Mouse (Mus musculus) heart, adult 18-20 months (tissue): ENCODE data around the gene Clhc1. TPM values are rescaled to one million over a fixed set of nuclear protein-coding genes. Genes with fewer than 3 reads are reported as not detected.
"Not testable (repeated sequence)": the region's sequence is repeated elsewhere in the genome, so short reads cannot be mapped to it uniquely, and the experiment has no call there.

ENCODE experiments used
- DNase-seq, 2 experiments: peaks; one replicate each; pipeline ENCODE4 v3.0.0; 2021 to 2022; ENCODE audit warnings: mixed read lengths in 1 of 2
- long read RNA-seq, 2 experiments: library from polyadenylated mRNA; stranded (forward); transcript quantifications; one replicate each; pipeline ENCODE4 v2.0.0; 2021
- total RNA-seq, 2 experiments: library from RNA; stranded (reverse); gene quantifications; 2 replicates each; pipeline ENCODE4 v1.2.3; 2021

The Clhc1 gene
- total RNA-seq = not detected
- long read RNA-seq, experiment 1 = 0 reads
- long read RNA-seq, experiment 2 = 0 reads

GRCm38 (mm10) chr11:29547752-29548503 is at the start of gene Clhc1, which contains the start of gene Rps27a:
Clhc1 (plus strand) TSS chr11:29547950.
Rps27a (minus strand) TSS chr11:29548109.
- peak; percentile 94 to 98 for DNase-seq

GRCm38 (mm10) chr11:29503948-29504893 is 43.5 kb upstream of the Clhc1 start:
- DNase-seq = no peak

DNA sequence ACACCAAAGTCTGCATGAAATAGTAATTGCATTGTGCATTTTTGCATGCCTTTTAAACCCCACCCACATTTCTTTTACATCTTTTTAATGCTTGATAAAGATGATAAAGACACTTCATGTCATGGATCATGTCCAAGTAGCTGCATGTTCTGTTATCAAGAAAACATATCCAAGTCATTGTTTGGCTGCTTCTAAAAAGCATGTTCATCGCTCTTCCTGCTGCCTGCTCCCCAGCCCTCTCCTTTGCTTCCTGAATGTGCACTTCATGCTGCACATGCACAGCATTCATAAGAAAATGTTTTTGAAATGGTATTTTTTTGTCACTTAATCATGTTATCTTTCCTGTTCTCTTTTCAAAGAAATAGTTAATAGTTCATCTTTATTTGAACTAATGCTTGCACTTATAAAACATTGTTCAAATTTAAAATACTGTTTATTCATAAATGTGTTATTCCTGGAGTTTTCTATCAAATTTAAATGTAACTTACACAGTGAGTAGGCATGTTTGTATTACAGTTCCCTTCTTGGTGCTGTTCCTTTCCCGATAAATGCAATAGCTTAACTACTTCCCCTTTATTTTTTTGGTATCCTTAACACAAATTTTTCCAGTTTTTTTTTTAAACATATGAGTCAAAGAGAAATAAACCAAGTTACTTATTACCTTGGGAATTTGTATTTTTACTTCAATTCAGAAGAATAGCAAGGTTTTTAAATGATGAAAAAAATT is 42.7 kb upstream of the Clhc1 start:
- no peak for DNase-seq

DNA sequence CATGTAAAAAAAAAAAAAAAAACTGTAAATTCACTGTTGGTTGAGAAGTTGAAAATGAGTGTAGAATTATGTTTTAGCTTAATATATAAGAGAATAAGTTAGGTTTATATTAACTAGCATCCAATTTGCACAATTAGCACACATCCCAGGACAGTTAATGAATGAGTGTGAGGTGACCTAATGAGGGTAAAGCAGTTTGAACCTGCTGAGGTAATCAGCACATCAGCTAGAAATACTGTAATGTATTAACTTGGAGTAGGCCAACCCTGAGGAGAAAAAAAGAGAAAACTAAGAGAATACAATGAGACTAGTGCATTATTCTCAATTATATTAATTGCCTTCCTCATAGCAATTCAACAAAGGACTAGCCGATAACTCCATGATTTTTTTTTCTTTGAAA is 38.3 kb upstream of the Clhc1 start:
- DNase-seq = no peak

DNA sequence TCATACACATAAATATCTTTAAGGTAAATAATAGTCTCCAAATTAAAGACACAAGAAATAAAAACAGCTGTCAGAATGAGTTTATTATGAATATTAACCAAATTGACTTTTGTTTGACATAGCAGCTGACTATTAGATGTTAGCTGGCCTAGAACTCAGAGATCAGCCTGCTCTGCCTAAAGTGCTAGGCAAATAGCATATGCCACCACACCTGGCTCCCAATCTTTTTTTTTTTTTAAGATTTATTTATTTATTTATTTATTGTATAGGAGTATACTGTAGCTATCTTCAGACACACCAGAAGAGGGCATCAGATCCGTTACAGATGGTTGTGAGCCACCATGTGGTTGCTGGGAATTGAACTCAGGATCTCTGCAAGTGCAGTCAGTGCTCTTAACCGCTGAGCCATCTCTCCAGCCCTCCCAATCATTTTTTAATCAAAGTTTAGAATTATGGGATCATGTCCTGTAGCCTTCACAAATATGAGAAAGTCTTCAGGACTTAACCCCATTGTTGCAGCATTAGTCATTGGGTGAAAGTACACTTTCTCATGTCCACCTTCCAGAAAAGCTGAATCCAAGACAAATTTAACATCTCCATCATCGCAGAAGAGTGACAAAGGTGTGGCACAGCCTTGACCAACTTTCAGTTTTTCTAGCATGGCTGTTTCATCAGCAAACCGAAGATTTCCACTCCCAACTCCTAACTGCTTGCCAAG is 34.8 kb upstream of the Clhc1 start:
- DNase-seq = no peak

- peak in 1 of 2 experiments; percentile 5 for DNase-seq
These were observed 33.4 kb upstream of the Clhc1 start for GRCm38 (mm10) chr11:29514325-29514681.

DNA sequence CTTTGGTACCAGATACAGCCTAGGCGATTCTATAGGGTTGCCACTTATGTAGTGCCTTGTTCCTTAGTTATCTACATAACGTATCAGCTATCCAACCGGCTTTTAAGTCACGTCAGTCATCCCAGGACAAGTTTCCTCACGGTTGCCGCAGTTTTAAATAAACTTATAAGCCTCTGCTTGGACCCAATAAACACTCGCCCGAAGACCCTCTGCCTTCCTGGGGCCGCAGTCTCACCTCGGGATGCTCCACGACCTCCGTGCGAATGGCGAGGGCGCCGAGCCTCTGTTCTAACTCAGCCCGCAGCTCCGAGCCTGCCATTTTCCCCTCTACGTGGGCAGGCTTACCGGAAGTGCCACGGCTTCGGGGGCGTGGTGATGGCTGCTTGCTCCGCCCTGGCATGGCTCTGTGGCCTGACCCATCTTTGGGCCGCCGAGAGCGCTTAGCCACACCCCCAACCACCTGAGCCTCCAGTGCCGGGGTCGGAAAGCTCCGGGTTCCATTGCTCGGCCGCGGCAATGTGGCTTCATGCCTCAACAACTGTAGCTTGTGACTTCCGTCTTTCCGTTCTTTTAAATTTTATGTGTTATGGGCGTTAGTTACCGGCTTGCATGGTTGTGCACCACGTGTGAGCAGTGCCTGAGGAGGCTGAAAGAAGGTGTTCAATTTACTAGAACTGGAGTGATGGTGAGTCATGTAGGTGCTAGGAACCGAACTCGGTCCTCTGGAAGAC is 32.9 kb upstream of the Clhc1 start, which contains the start of gene Prorsd1:
Prorsd1 (minus strand) TSS at position 352 of the 731 bp plus-strand sequence.
- peak; percentile 92 to 94 for DNase-seq

DNA sequence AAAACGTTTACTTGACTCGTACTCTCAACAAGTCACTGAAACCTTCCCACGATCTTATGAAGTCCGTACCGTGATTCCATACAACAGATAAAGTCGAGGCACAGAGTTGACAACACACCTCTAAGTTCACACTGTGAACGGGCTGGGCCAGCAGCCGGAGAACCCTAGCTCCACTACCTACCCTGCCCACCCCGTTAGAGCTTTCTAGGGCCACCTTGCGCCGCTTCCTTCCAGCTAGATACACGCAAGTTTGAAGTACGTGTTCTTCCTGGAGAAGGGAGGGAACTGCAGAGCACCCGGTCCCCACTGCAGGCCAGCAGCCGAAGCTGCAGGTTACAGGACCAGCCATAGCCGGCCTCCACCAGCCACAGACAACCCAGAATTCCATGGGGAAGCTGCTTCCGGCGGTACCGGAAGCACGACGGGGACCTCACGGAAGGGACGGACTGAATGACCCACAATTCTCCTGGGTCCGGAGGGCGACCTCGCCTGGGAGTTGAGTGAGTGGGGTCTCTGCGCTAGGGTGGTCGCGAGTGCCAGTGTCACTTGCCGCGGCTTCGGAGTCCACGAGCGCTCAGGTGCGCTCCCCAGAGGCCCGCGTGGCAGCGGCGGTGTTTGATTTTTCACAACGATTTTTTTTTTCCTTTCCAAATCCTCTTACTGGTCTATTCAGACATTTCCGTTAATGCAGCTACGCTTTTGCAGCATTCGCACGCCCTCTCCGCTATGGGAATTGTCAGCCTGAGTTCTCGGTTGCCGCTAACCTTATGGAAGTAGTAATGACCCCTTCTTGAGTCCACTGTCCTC is 21.6 kb upstream of the Clhc1 start, which contains the start of gene Mtif2:
Mtif2 (plus strand) TSS at position 421 of the 807 bp plus-strand sequence.
- DNase-seq = peak; percentile 81 to 86

GRCm38 (mm10) chr11:29538201-29538600 is 9.5 kb upstream of the Clhc1 start:
- no peak for DNase-seq

GRCm38 (mm10) chr11:29544225-29544945 is 3.4 kb upstream of the Clhc1 start:
- DNase-seq = no peak

DNA sequence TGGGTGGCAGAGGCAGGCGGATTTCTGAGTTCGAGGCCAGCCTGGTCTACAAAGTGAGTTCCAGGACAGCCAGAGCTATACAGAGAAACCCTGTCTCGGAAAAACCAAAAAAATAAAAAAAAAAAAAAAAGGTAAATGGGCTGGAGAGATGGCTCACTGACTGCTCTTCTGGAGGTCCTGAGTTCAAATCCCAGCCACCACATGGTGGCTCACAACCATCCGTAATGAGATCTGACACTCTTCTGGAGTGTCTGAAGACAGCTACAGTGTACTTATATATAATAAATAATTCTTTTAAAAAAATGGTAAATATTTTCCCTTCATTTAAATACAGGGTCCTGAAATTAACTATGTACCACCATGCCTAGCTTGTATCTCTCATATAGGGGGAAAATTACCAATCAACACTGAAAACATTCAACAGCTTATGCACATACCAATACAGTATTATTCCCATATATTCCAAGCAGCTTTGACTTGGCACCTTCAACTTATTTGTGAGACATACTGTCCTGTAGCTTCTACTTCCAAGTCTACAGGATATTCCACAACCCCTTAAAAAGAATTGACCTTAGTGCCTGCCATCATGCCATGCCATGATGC is 2.5 kb upstream of the Clhc1 start:
- DNase-seq = not testable (repeated sequence)

DNA sequence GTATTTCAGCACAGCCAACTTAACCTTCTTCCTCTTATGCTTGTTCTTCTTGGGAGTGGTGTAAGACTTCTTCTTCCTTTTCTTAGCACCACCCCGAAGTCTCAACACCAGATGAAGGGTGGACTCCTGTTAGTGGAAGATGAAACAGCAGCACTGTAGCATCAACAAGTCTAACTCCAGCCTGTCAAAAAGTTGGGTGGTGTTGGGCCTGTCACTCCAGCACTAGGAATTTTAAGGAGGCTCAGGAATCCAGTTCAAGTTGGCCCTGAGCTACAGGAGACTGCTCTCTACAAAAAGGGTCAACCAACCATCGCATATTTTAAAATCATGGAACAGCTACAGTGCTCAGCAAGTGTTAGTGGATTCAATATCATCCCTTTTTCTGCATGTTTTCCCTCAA is 1.5 kb upstream of the Clhc1 start:
- DNase-seq = not testable (repeated sequence)

DNA sequence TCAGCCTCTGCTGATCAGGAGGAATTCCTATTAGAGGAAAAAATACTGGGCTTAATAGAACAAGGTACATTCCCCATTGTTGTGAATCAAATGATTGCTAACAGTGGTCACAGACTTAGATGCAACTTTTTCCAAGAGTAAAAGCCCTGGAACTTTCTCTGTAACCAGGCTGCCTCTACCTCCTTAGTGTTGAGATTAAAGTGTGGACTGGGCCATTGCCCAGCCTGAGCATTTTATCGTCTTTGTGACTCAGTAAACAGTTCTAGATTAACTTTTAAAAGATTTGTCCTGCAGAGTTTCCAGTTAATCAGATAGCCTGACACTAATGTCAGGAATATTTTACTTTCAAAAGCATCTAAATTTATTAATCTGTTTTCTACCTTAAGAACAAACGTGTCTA is 988 bp upstream of the Clhc1 start:
- DNase-seq = no peak

GRCm38 (mm10) chr11:29547249-29547751 is 450 bp upstream of the Clhc1 start:
- DNase-seq = no peak

- DNase-seq = no peak
These were observed 1.0 kb downstream of the Clhc1 start for GRCm38 (mm10) chr11:29548504-29549424.

DNA sequence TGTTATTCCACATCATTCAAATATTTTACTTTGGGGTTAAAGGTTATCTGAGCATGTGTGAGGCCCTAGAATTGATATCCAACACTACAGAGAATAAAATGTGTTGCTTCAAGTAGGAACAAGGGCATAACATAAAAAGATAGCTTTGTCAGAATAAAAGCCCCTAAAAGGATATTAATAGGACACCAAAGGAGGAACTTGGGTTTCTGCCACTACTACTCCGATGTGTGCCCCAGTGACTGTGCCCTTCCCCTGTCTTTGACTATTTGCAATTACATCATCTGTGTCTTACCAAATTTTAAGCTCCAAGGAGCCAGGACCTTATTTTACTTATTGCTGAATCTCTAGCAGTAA is 1.7 kb downstream of the Clhc1 start:
- DNase-seq = peak in 1 of 2 experiments; percentile 37

GRCm38 (mm10) chr11:29560452-29560851 is 12.7 kb downstream of the Clhc1 start:
- no peak for DNase-seq
